Mouse (Mus musculus) heart, embryonic 11.5 days (tissue): Measurements from ENCODE around the gene Senp1. TPM values are rescaled to one million over a fixed set of nuclear protein-coding genes. Genes with fewer than 3 reads are reported as not detected.

Experiments
- ATAC-seq: fragments of 200-750 bp; cut with Nextera tagmentation; replicated peaks from 2 replicates; pipeline ENCODE4 v1.8.0; 2017; ENCODE audit warnings: moderate library complexity; ENCODE audit not compliant: insufficient number of reproducible peaks, low FRiP score, low TSS enrichment
- H3K27ac ChIP-seq: fragments of 300-500 bp; sonication (generic); 2 replicates; pipeline ENCODE4 v1.5.1; 2014; ENCODE audit warnings: mild to moderate bottlenecking, low read depth, low read length
- H3K27me3 ChIP-seq: fragments of 300-500 bp; sonication (generic); 2 replicates; pipeline ENCODE4 v1.6.1; 2014; ENCODE audit warnings: mild to moderate bottlenecking, low read length, mixed read lengths; ENCODE audit not compliant: control insufficient read depth, insufficient read depth
- H3K36me3 ChIP-seq: fragments of 300-500 bp; sonication (generic); 2 replicates; pipeline ENCODE4 v1.6.1; 2014; ENCODE audit warnings: mild to moderate bottlenecking, low read length, moderate library complexity, mixed read lengths; ENCODE audit not compliant: control insufficient read depth, insufficient read depth
- H3K4me1 ChIP-seq: fragments of 300-500 bp; sonication (generic); 2 replicates; pipeline ENCODE4 v1.6.1; 2014; ENCODE audit warnings: low read length; ENCODE audit not compliant: control insufficient read depth, insufficient read depth
- H3K4me2 ChIP-seq: fragments of 300-500 bp; sonication (generic); 2 replicates; pipeline ENCODE4 v1.6.1; 2014; ENCODE audit warnings: mild to moderate bottlenecking, moderate library complexity
- H3K4me3 ChIP-seq: fragments of 300-500 bp; sonication (generic); 2 replicates; pipeline ENCODE4 v1.5.1; 2014; ENCODE audit warnings: low read depth, low read length
- H3K9ac ChIP-seq: fragments of 300-500 bp; sonication (generic); 2 replicates; pipeline ENCODE4 v1.6.1; 2014; ENCODE audit warnings: mild to moderate bottlenecking, low read depth, low read length, moderate library complexity
- H3K9me3 ChIP-seq: fragments of 300-500 bp; sonication (generic); replicated peaks from 2 replicates; pipeline ENCODE4 v1.6.1; 2016; ENCODE audit warnings: low read length; ENCODE audit not compliant: control insufficient read depth
- WGBS: fragments of 180-500 bp; shearing (Covaris S2); extraction: QIAGEN DNeasy Blood & Tissue Kit; methylation state at CpG from one replicate; pipeline ENCODE4 v1.1.7; 2014; ENCODE audit not compliant: insufficient replicate concordance; 5-methylcytosine and 5-hydroxymethylcytosine counted together
- polyA plus RNA-seq: library from polyadenylated mRNA; unstranded; fragments of >200 nt; fragmentation: Nextera tagmentation; extraction: Ambion mirVana; gene quantifications from 2 replicates; pipeline ENCODE4 v1.2.1, GENCODE M21; 2014

Gene Senp1
- polyA plus RNA-seq, 1 experiment from 2014 or later, result 25.1 TPM

GRCm38 (mm10) chr15:98048918-98049700 lies 44.4 kb downstream of the Senp1 start:
- Histone ChIP-seq H3K27ac (no peak overlapping the region), H3K9ac (no peak overlapping the region), H3K4me1 (no peaks in the 10 kb centered on the region; the same call in 1 of the 2 replicates), H3K27me3 (no peaks in the 10 kb centered on the region), H3K9me3 (no peaks in the 10 kb centered on the region), H3K4me3 (no peak overlapping the region), H3K4me2 (no peak overlapping the region), H3K36me3 (peaks cover 37% of the 10 kb centered on the region)
- ATAC-seq, result no peak
- 93% methylated on average over 13 of the region's 13 CpGs for WGBS

GRCm38 (mm10) chr15:98044387-98044786 lies 49.2 kb downstream of the Senp1 start:
- no peak overlapping the region for H3K9ac ChIP-seq
- H3K36me3 ChIP-seq, result peaks cover 46% of the 10 kb centered on the region
- H3K4me3 ChIP-seq, result no peak overlapping the region
- no peak overlapping the region for H3K4me2 ChIP-seq
- H3K27me3 ChIP-seq, result no peaks in the 10 kb centered on the region
- H3K27ac ChIP-seq, result no peak overlapping the region
- no peaks in the 10 kb centered on the region for H3K4me1 ChIP-seq
- no peak for ATAC-seq
- no peaks in the 10 kb centered on the region for H3K9me3 ChIP-seq
- WGBS, result 91% methylated on average over 5 of the region's 5 CpGs

GRCm38 (mm10) chr15:98043967-98044366 lies 49.6 kb downstream of the Senp1 start:
- 87% methylated on average over 6 of the region's 6 CpGs for WGBS
- Histone ChIP-seq H3K9me3 (no peaks in the 10 kb centered on the region), H3K27me3 (no peaks in the 10 kb centered on the region), H3K4me3 (no peak overlapping the region), H3K4me2 (no peak overlapping the region), H3K4me1 (no peaks in the 10 kb centered on the region), H3K36me3 (peaks cover 43% of the 10 kb centered on the region), H3K9ac (no peak overlapping the region), H3K27ac (no peak overlapping the region)
- no peak for ATAC-seq

GRCm38 (mm10) chr15:98042508-98042907 lies 51.0 kb downstream of the Senp1 start:
- no peaks in the 10 kb centered on the region for H3K4me1 ChIP-seq
- no peak overlapping the region for H3K27ac ChIP-seq
- no peak overlapping the region for H3K4me3 ChIP-seq
- ATAC-seq, result no peak
- WGBS, result 85% methylated on average over 12 of the region's 12 CpGs
- no peak overlapping the region for H3K9ac ChIP-seq
- peaks cover 38% of the 10 kb centered on the region for H3K36me3 ChIP-seq
- no peak overlapping the region for H3K4me2 ChIP-seq
- no peaks in the 10 kb centered on the region for H3K27me3 ChIP-seq
- H3K9me3 ChIP-seq, result no peaks in the 10 kb centered on the region

- no peak for ATAC-seq
- Histone ChIP-seq H3K4me1 (0 out of 2 replicates have a peak, but pooled peaks cover 3% of the 10 kb centered on the region), H3K36me3 (peaks cover 31% of the 10 kb centered on the region), H3K9ac (no peak overlapping the region), H3K27me3 (no peaks in the 10 kb centered on the region), H3K4me2 (no peak overlapping the region), H3K4me3 (no peak overlapping the region), H3K27ac (no peak overlapping the region), H3K9me3 (no peaks in the 10 kb centered on the region)
- 86% methylated on average over 10 of the region's 10 CpGs for WGBS
These were observed 53.9 kb downstream of the Senp1 start for GRCm38 (mm10) chr15:98039682-98040081.

- no peak overlapping the region for H3K4me3 ChIP-seq
- peaks cover 19% of the 10 kb centered on the region for H3K36me3 ChIP-seq
- no peaks in the 10 kb centered on the region for H3K9me3 ChIP-seq
- WGBS, result 90% methylated on average over 5 of the region's 5 CpGs
- no peak overlapping the region for H3K4me2 ChIP-seq
- H3K27me3 ChIP-seq, result no peaks in the 10 kb centered on the region
- H3K27ac ChIP-seq, result no peak overlapping the region
- no peak for ATAC-seq
- H3K9ac ChIP-seq, result no peak overlapping the region
- 0 out of 2 replicates have a peak, but pooled peaks cover 3% of the 10 kb centered on the region for H3K4me1 ChIP-seq
These were observed 57.0 kb downstream of the Senp1 start for GRCm38 (mm10) chr15:98036578-98036977.

GRCm38 (mm10) chr15:98035076-98035755 lies 58.3 kb downstream of the Senp1 start:
- Histone ChIP-seq H3K4me2 (no peak overlapping the region), H3K27ac (no peak overlapping the region), H3K4me1 (0 out of 2 replicates have a peak, but pooled peaks cover 6% of the 10 kb centered on the region), H3K36me3 (peaks cover 17% of the 10 kb centered on the region), H3K9me3 (no peaks in the 10 kb centered on the region), H3K27me3 (no peaks in the 10 kb centered on the region), H3K9ac (no peak overlapping the region), H3K4me3 (no peak overlapping the region)
- ATAC-seq, result no peak
- WGBS, result 7% methylated on average over 3 of the region's 3 CpGs

GRCm38 (mm10) chr15:98033233-98033748 lies 60.3 kb downstream of the Senp1 start:
- H3K4me1 ChIP-seq, result peaks cover 11% of the 10 kb centered on the region
- H3K9me3 ChIP-seq, result no peaks in the 10 kb centered on the region
- H3K27ac ChIP-seq, result no peak overlapping the region
- 70% methylated on average over 9 of the region's 9 CpGs for WGBS
- H3K4me2 ChIP-seq, result no peak overlapping the region
- H3K27me3 ChIP-seq, result no peaks in the 10 kb centered on the region
- H3K4me3 ChIP-seq, result no peak overlapping the region
- no peak overlapping the region for H3K9ac ChIP-seq
- no peak for ATAC-seq
- H3K36me3 ChIP-seq, result peaks cover 9% of the 10 kb centered on the region
